Mouse (Mus musculus) ES-Bruce4 (cell line): ENCODE data around the gene Pbrm1. TPM values are rescaled to one million over a fixed set of nuclear protein-coding genes. Genes with fewer than 3 reads are reported as not detected.

Experiments used
- H3K27ac ChIP-seq: 2 replicates; pipeline ENCODE4 v1.5.1; 2012; ENCODE audit warnings: low read length, inconsistent platforms; ENCODE audit not compliant: insufficient read depth
- H3K27me3 ChIP-seq: 2 replicates; pipeline ENCODE4 v1.6.1; 2012; ENCODE audit warnings: mild to moderate bottlenecking, low read length, inconsistent platforms; ENCODE audit not compliant: control insufficient read depth, poor library complexity, insufficient read depth, severe bottlenecking
- H3K36me3 ChIP-seq: 2 replicates; pipeline ENCODE4 v1.6.1; 2012; ENCODE audit warnings: inconsistent platforms, mild to moderate bottlenecking, low read length, moderate library complexity; ENCODE audit not compliant: control insufficient read depth, poor library complexity, insufficient read depth, severe bottlenecking
- H3K4me1 ChIP-seq: one replicate; pipeline ENCODE4 v1.8.1; 2011; ENCODE audit warnings: low read length; ENCODE audit not compliant: control insufficient read depth, insufficient read depth
- H3K4me3 ChIP-seq: 2 replicates; pipeline ENCODE4 v1.5.1; 2011; ENCODE audit warnings: low read depth, mild to moderate bottlenecking, low read length
- H3K9ac ChIP-seq: 2 replicates; pipeline ENCODE4 v1.6.1; 2012; ENCODE audit warnings: low read depth, mild to moderate bottlenecking, inconsistent platforms; ENCODE audit not compliant: poor library complexity, severe bottlenecking
- H3K9me3 ChIP-seq: replicated peaks from 2 replicates; pipeline ENCODE4 v1.6.1; 2012; ENCODE audit warnings: mild to moderate bottlenecking, low read length, inconsistent platforms; ENCODE audit not compliant: control insufficient read depth, poor library complexity, insufficient read depth, severe bottlenecking
- CTCF ChIP-seq: IDR thresholded peaks from one replicate; pipeline ENCODE4 v1.8.1; 2011; ENCODE audit warnings: low read depth, low read length
- EP300 ChIP-seq: IDR thresholded peaks from 2 replicates; pipeline ENCODE4 v1.6.1; 2011; ENCODE audit warnings: low read depth, low read length; ENCODE audit not compliant: insufficient read depth
- POLR2A ChIP-seq: IDR thresholded peaks from one replicate; pipeline ENCODE4 v1.8.1; 2011; ENCODE audit warnings: low read length; ENCODE audit not compliant: insufficient read depth
- polyA plus RNA-seq: library from polyadenylated mRNA; stranded (reverse); fragments of >200 nt; gene quantifications from 2 replicates; pipeline ENCODE4 v1.2.4, GENCODE M21; 2011; ENCODE audit warnings: low read depth; ENCODE audit not compliant: missing spikeins, insufficient read depth, insufficient read length

Pbrm1 gene
- polyA plus RNA-seq, 1 experiment, result 86.9 TPM

DNA sequence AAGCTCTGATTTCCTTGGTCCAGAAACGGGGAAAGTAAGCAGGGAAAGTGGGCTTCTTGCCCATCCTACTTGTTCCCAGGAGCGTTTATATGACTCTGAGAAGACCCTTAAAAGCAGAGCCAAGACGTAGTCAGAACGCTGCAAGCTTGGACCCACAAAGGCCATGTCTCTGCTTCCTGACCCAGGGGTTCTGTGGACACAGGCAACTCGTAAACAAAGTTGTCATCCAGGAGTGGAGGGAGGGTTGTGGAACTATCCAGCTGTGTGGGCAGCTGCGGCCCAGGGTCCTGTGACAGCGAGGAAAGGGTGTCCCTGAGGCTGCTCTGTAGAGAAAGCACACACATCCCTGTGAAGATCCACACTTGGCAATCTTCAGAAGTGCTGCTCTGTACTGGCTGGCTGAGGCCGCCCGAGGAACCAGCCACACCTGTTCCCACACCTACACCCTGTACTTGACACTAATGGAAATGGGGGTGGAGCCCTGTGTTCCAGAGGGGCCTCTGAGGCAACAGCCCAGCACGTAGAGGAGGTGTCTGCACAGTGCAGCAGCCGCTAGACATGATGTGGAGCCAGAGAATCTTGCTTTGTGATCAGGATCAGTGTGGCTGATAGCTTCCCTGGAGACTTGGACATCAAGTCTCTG lies 114.2 kb downstream of the Pbrm1 start:
- H3K27me3 ChIP-seq, result no peaks in the 10 kb centered on the region
- peaks cover 7% of the 10 kb centered on the region; the same call in 1 of the 2 replicates for H3K36me3 ChIP-seq
- peaks cover 2% of the 10 kb centered on the region for H3K4me1 ChIP-seq
- H3K4me3 ChIP-seq, result no peak overlapping the region
- no peak overlapping the region for H3K27ac ChIP-seq
- H3K9ac ChIP-seq, result no peak overlapping the region
- no peaks in the 10 kb centered on the region for H3K9me3 ChIP-seq
- TF ChIP-seq POLR2A (no peak), CTCF (no peak), EP300 (no peak)

DNA sequence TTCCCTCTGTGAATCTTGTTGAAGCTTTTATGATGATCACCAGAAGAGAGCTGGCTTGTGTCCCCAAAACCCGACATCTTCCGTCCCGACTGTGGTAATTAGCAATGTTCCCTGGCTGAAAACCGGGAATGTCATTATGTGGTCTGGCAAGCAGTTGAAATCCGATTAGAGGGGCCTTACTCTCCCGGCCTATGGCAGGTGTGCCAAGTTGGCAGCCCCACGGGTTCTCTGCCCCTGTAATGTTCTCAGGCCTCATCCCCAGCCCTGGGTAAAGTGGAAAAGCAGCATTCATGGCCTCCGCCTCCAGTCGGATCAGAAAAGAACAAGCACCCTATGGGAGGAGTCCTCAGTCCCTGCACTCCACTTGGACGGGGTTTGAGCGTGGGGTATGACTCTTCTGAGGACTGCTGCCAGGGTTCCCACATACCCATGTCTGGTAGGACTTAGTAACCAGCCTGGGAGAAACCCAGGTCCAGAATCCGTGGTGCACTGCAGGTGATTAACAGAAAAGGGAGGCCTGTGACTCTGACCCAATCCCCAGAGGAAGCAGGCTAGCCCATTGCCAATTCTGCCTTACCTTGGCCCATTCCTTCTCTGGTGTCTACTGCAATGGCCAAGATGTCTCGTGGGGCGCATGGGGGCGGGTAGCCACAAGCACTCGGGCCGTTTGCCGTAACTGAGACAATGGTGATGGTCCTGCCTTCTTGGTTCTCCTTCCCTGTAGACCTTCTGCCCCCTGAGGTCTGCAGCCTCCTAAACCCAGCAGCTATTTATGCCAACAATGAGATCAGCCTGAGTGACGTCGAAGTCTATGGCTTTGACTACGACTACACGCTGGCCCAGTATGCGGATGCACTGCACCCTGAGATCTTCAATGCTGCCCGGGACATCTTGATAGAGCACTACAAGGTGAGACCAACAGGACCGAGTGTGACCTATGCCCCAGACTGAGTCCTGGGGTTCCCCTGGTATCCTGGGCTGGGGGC lies 115.4 kb downstream of the Pbrm1 start:
- Histone ChIP-seq H3K9me3 (no peaks in the 10 kb centered on the region), H3K36me3 (peaks cover 11% of the 10 kb centered on the region; the same call in 1 of the 2 replicates), H3K27me3 (no peaks in the 10 kb centered on the region), H3K9ac (no peak overlapping the region), H3K4me3 (no peak overlapping the region), H3K4me1 (peaks cover 7% of the 10 kb centered on the region), H3K27ac (no peak overlapping the region)
- TF ChIP-seq POLR2A (no peak), CTCF (no peak), EP300 (no peak)

DNA sequence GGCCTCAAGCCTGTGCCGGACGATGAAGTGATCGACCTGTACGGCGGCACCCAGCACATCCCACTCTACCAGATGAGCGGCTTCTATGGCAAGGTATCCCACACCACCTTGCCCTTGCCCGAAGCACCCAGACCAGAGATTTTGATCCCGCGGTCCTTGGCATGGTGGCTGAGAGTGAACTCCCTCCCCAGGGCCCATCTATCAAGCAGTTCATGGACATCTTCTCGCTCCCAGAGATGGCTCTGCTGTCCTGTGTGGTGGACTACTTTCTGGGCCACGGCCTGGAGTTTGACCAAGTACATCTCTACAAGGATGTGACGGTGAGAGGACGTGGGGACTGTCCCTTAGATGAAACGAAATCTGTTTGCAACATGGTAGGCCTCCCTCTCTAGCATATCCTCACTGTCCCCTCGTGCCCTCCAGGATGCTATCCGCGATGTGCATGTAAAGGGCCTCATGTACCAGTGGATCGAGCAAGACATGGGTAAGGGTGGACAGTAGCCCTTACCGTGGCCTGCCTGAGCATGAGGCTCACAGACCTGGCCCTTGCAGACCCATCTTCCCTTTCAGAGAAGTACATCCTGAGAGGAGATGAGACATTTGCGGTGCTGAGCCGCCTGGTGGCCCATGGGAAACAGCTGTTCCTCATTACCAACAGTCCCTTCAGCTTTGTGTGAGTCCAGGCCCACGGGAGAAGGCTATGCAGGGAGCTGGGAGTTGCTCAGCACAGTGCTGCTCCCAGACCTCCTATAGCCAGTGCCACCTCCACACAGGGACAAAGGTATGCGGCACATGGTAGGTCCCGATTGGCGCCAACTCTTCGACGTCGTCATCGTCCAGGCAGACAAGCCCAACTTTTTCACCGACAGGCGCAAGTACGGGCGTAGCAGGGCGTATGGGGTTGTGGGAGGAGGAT lies 116.8 kb downstream of the Pbrm1 start:
- Histone ChIP-seq H3K27ac (no peak overlapping the region), H3K4me3 (no peak overlapping the region), H3K4me1 (peaks cover 7% of the 10 kb centered on the region), H3K9ac (no peak overlapping the region), H3K36me3 (peaks cover 11% of the 10 kb centered on the region; the same call in 1 of the 2 replicates), H3K27me3 (no peaks in the 10 kb centered on the region), H3K9me3 (no peaks in the 10 kb centered on the region)
- TF ChIP-seq CTCF, result no peak
- TF ChIP-seq EP300, result no peak
- no peak for TF ChIP-seq POLR2A

DNA sequence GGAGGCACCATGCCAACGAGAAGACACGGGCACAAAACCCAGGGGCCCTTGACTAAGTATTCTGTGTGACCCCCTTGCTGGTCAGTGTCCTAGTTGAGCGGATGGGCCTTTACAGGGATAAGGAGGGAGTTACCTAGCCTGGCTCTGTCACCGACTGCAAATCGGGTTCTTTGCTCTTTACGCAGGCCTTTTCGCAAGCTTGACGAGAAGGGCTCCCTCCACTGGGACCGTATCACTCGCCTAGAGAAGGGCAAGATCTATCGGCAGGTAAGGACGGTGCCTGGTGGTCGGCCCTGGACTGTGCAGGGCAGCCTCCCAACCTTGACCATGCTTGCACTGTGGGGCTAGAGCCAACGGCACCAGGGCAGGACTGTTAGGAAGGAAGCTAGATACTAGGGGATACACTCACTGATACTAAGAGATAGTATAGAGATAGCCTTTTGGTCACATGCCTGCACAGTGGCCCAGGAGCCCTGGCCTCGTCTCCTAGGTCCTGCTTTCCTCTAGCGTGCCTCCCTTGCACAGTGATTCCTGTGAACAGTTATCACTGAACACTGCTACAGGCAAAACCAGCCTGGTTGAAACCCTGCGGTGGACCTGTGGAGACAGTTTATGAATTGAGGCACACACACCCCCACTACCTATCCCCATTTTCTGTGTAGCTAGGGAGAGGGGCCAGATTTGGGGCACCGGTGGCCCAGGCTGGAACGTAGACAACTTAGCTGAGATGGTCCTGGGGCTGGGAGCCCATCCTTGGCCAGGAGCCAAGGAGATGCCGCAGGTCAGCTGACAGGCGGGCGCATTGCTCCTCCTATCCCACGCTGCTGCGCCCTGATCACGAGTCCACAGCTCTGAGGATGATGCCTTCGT lies 117.7 kb downstream of the Pbrm1 start:
- H3K27me3 ChIP-seq, result no peaks in the 10 kb centered on the region
- TF ChIP-seq EP300, result no peak
- TF ChIP-seq POLR2A, result no peak
- TF ChIP-seq CTCF, result no peak
- H3K4me3 ChIP-seq, result no peak overlapping the region
- no peak overlapping the region for H3K27ac ChIP-seq
- H3K36me3 ChIP-seq, result peaks cover 11% of the 10 kb centered on the region; the same call in 1 of the 2 replicates
- H3K4me1 ChIP-seq, result peaks cover 7% of the 10 kb centered on the region
- no peaks in the 10 kb centered on the region for H3K9me3 ChIP-seq
- no peak overlapping the region for H3K9ac ChIP-seq

DNA sequence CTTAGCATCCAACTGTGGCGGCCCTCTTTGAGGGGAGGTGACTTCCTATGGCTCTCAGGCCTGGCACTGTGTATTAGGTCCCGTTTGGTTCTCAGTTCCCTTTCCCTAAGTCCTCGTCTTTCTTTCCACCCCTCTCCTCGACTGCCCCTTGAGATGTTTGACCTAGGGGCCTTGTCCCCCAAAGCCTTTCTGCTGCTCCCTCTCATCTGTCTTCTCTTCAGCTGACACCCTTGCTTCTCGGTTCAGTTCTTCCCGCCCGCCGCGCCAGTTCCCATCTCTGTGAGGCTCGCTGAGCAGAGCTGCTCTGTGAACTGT lies 118.3 kb downstream of the Pbrm1 start:
- Histone ChIP-seq H3K36me3 (peaks cover 11% of the 10 kb centered on the region; the same call in 1 of the 2 replicates), H3K27ac (no peak overlapping the region), H3K9ac (no peak overlapping the region), H3K4me3 (no peak overlapping the region), H3K27me3 (no peaks in the 10 kb centered on the region), H3K9me3 (no peaks in the 10 kb centered on the region), H3K4me1 (peaks cover 7% of the 10 kb centered on the region)
- TF ChIP-seq CTCF (no peak), POLR2A (no peak), EP300 (no peak)
